Mouse (Mus musculus): ENCODE measurements at regions not wholly inside any gene's neighbourhood (a gene's known extent, or its start where the extent isn't known, plus 50 kb on each side); places are given as distances from the start of the nearest gene placed in this dataset.

- DNase-seq (ENCODE audit: low spot score in 2 of 2): no peak
Measured at GRCm38 (mm10) chr10:72056725-72057124, 597.9 kb upstream of the Zwint start.

GRCm38 (mm10) chr10:72071185-72071718 lies 583.4 kb upstream of the Zwint start:
- DNase-seq (ENCODE audit: low spot score in 2 of 2): no peak

- no peak for DNase-seq (ENCODE audit: low spot score in 2 of 2)
Measured at GRCm38 (mm10) chr10:72078363-72078762, 576.3 kb upstream of the Zwint start.

- no peak for DNase-seq (ENCODE audit: low spot score in 2 of 2)
Measured at GRCm38 (mm10) chr10:72096951-72097350, 557.7 kb upstream of the Zwint start.

- peak; percentile 11 to 20 for DNase-seq (ENCODE audit: low spot score in 2 of 2)
Measured at GRCm38 (mm10) chr10:72099156-72099812, 555.4 kb upstream of the Zwint start.

GRCm38 (mm10) chr10:72119447-72119846 lies 535.2 kb upstream of the Zwint start:
- no peak for DNase-seq (ENCODE audit: low spot score in 2 of 2)

GRCm38 (mm10) chr10:72132407-72132806 lies 522.2 kb upstream of the Zwint start:
- no peak for DNase-seq (ENCODE audit: low spot score in 2 of 2)
